Mouse (Mus musculus): Measurements from ENCODE around the gene Zdhhc16. TPM values are rescaled to one million over a fixed set of nuclear protein-coding genes. Genes with fewer than 3 reads are reported as not detected.

The Zdhhc16 gene
- polyA plus RNA-seq, 1 experiment from 2014 or later = 47.3 TPM

GRCm38 (mm10) chr19:41919471-41919870 is 13.8 kb upstream of the Zdhhc16 start:
- no peak overlapping the region for H3K27ac ChIP-seq

GRCm38 (mm10) chr19:41920412-41921067 is 12.7 kb upstream of the Zdhhc16 start:
- Histone ChIP-seq H3K9ac (no peak overlapping the region), H3K9me3 (replicated peaks) (no peaks in the 10 kb centered on the region), H3K36me3 (peaks cover 85% of the 10 kb centered on the region), H3K4me1 (no peaks in the 10 kb centered on the region), H3K4me2 (no peak overlapping the region), H3K27ac (no peak overlapping the region; the same call in 1 of the 2 replicates), H3K4me3 (no peak overlapping the region), H3K27me3 (replicated peaks) (no peaks in the 10 kb centered on the region)
- ATAC-seq = no peak
- 72% methylated on average over 5 of the region's 5 CpGs for WGBS (ENCODE audit: insufficient replicate concordance)

More at GRCm38 (mm10) chr19:41919471-41919870, 13.8 kb upstream of the Zdhhc16 start:
- no peak overlapping the region for H3K4me3 ChIP-seq
- no peaks in the 10 kb centered on the region for H3K9me3 ChIP-seq (replicated peaks)
- peaks cover 88% of the 10 kb centered on the region for H3K36me3 ChIP-seq
- WGBS (ENCODE audit: insufficient replicate concordance) = 73% methylated on average over 4 of the region's 4 CpGs
- H3K9ac ChIP-seq = no peak overlapping the region
- ATAC-seq = no peak
- H3K27me3 ChIP-seq (replicated peaks) = no peaks in the 10 kb centered on the region
- no peak overlapping the region for H3K4me2 ChIP-seq
- H3K4me1 ChIP-seq = peaks cover 9% of the 10 kb centered on the region

DNA sequence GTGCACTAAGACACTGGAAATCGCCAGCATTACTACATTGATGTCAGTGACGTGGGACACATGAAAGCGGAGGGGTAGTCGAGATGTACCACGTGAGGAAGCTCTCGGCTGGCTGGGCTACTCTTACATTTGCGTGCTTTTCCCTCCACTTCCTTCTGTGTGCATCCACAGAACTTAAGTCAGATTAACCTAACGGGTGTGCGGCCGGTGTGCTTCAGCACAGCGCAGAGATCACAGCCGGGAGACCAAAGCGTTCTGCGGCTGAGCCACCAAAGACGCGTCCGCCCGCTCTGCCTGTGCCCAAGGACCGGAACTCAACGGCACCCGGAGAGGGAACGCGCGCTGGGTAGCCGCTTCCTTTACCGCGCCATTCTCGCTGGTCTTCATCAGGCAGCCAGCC is 594 bp upstream of the Zdhhc16 start:
- peak overlapping the region; percentile 80 for H3K4me2 ChIP-seq
- H3K27ac ChIP-seq = peak overlapping the region; percentile 74
- peaks cover 24% of the 10 kb centered on the region for H3K4me1 ChIP-seq
- ATAC-seq = peak; percentile 16
- under 1% methylated on average over 28 of the region's 28 CpGs for WGBS (ENCODE audit: insufficient replicate concordance)
- H3K27me3 ChIP-seq (replicated peaks) = no peaks in the 10 kb centered on the region
- no peaks in the 10 kb centered on the region for H3K9me3 ChIP-seq (replicated peaks)
- H3K36me3 ChIP-seq = peaks cover 53% of the 10 kb centered on the region
- peak overlapping the region; percentile 93 for H3K4me3 ChIP-seq
- peak overlapping the region; percentile 84 for H3K9ac ChIP-seq

GRCm38 (mm10) chr19:41934124-41934523 is 844 bp downstream of the Zdhhc16 start:
- H3K9me3 ChIP-seq (replicated peaks) = no peaks in the 10 kb centered on the region
- peaks cover 52% of the 10 kb centered on the region for H3K36me3 ChIP-seq
- peak overlapping the region; percentile 72 for H3K27ac ChIP-seq
- no peak for ATAC-seq
- H3K4me2 ChIP-seq = peak overlapping the region; percentile 80
- no peaks in the 10 kb centered on the region for H3K27me3 ChIP-seq (replicated peaks)
- H3K4me3 ChIP-seq = peak overlapping the region; percentile 93
- H3K4me1 ChIP-seq = peaks cover 24% of the 10 kb centered on the region
- WGBS (ENCODE audit: insufficient replicate concordance) = 39% methylated on average over 6 of the region's 6 CpGs
- peak overlapping the region; percentile 84 for H3K9ac ChIP-seq

- Histone ChIP-seq H3K27me3 (replicated peaks) (no peaks in the 10 kb centered on the region), H3K27ac (no peak overlapping the region), H3K9me3 (replicated peaks) (no peaks in the 10 kb centered on the region), H3K4me1 (peaks cover 24% of the 10 kb centered on the region), H3K36me3 (peaks cover 54% of the 10 kb centered on the region), H3K9ac (no peak overlapping the region), H3K4me2 (no peak overlapping the region), H3K4me3 (no peak overlapping the region)
- WGBS (ENCODE audit: insufficient replicate concordance) = 66% methylated on average over 1 of the region's 1 CpGs
- ATAC-seq = no peak
Measured at GRCm38 (mm10) chr19:41935921-41936320, 2.6 kb downstream of the Zdhhc16 start.

- Histone ChIP-seq H3K4me2 (no peak overlapping the region), H3K9me3 (replicated peaks) (no peaks in the 10 kb centered on the region), H3K36me3 (peaks cover 75% of the 10 kb centered on the region), H3K4me1 (peaks cover 14% of the 10 kb centered on the region), H3K4me3 (no peak overlapping the region), H3K27me3 (replicated peaks) (no peaks in the 10 kb centered on the region), H3K9ac (no peak overlapping the region), H3K27ac (no peak overlapping the region)
- 76% methylated on average over 5 of the region's 5 CpGs for WGBS (ENCODE audit: insufficient replicate concordance)
- no peak for ATAC-seq
Measured at GRCm38 (mm10) chr19:41938539-41938938, 5.3 kb downstream of the Zdhhc16 start.

DNA sequence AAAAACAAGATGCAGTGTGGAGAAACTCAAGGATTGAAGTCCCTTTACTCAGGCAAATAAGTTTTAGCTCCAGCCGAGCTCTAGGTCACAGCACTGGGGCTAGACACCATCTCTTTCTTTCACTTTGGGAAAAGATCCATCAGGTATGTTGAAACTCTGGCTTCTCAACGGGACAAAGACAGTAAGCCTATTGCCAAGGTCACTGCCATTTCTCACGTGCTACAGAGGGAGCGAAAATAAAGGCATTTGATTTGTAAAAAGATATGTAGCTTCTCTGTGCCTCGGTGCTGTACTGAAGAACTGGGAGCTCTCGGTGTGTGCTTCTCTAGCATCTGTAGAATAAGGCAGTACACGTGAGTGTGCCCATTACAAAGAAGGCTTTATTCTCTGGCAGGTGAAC is 10.6 kb downstream of the Zdhhc16 start:
- WGBS (ENCODE audit: insufficient replicate concordance) = 78% methylated on average over 7 of the region's 7 CpGs
- Histone ChIP-seq H3K27ac (no peak overlapping the region), H3K4me2 (no peak overlapping the region), H3K4me3 (no peak overlapping the region), H3K9me3 (replicated peaks) (no peaks in the 10 kb centered on the region), H3K36me3 (peaks cover 98% of the 10 kb centered on the region), H3K27me3 (replicated peaks) (no peaks in the 10 kb centered on the region), H3K4me1 (no peaks in the 10 kb centered on the region), H3K9ac (no peak overlapping the region)
- ATAC-seq = no peak

DNA sequence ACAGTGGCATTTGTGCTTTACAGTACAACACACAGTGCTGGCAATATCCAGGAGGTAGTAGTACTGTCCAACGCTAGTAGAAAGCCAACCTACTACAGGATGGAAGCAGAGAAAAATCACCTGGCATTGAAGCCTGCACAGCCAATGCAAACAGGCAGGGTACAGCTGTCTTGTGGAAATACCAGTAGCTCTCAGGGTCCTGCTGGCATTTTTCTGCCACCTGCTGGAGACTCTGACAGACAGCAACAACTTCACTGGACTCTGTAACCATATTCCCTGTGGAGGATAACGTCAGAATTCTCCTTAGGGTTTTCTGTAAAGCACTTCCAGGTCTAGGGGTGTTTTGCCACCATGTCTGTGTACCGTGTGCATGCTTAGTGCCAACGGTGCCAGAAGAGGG is 19.0 kb downstream of the Zdhhc16 start:
- WGBS (ENCODE audit: insufficient replicate concordance) = 78% methylated on average over 4 of the region's 4 CpGs
- Histone ChIP-seq H3K4me2 (no peak overlapping the region), H3K27ac (no peak overlapping the region), H3K9me3 (replicated peaks) (no peaks in the 10 kb centered on the region), H3K4me1 (no peaks in the 10 kb centered on the region), H3K27me3 (replicated peaks) (no peaks in the 10 kb centered on the region), H3K4me3 (no peak overlapping the region), H3K36me3 (peaks cover 99% of the 10 kb centered on the region), H3K9ac (no peak overlapping the region)
- no peak for ATAC-seq

DNA sequence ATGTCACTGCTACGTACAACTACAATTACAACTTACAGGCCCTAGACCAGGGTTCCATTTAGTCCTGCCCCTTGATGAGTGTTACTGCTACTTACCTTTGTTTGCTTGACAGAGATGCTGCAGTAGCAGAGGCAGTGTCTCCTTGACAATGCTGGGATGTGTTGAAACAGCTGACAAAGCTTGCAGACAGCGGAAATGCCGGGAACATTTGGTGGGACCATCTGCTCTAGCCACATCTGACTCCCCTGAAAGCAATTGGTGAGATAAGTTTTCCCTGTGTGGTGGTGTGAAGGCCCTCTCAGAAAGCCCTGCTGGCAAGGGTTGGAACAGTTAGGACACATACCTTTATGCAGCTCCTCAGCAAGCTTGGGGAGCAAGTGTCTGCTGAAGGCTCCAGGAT is 20.3 kb downstream of the Zdhhc16 start:
- 82% methylated on average over 3 of the region's 3 CpGs for WGBS (ENCODE audit: insufficient replicate concordance)
- no peaks in the 10 kb centered on the region for H3K9me3 ChIP-seq (replicated peaks)
- H3K36me3 ChIP-seq = peaks cover 99% of the 10 kb centered on the region
- H3K27ac ChIP-seq = no peak overlapping the region
- H3K4me1 ChIP-seq = no peaks in the 10 kb centered on the region
- no peak overlapping the region for H3K4me3 ChIP-seq
- no peak for ATAC-seq
- H3K27me3 ChIP-seq (replicated peaks) = no peaks in the 10 kb centered on the region
- H3K9ac ChIP-seq = no peak overlapping the region
- no peak overlapping the region for H3K4me2 ChIP-seq

DNA sequence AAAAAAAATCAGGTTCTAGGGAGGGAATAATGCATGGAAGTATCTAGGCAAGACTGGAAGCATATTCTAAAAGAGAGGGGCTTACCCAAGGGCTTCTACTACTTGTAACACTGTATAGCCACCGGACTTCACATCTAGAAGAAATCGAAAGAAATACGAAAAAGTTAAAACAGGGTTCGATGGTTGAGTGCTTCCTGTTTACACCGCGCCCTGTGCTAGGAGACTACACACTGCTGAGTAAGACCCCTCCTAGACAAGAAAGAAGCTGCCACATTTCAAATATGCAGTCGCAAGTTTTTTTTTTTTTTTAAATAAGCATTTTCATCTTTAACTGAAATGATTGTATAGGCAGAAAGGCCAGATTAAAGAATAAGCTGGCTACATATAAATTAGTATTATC is 36.3 kb downstream of the Zdhhc16 start:
- 87% methylated on average over 7 of the region's 7 CpGs for WGBS (ENCODE audit: insufficient replicate concordance)
- Histone ChIP-seq H3K4me3 (no peak overlapping the region), H3K27ac (no peak overlapping the region), H3K4me1 (no peaks in the 10 kb centered on the region), H3K4me2 (no peak overlapping the region), H3K9me3 (replicated peaks) (no peaks in the 10 kb centered on the region), H3K27me3 (replicated peaks) (no peaks in the 10 kb centered on the region), H3K36me3 (peaks cover 61% of the 10 kb centered on the region), H3K9ac (no peak overlapping the region)
- no peak for ATAC-seq

- Histone ChIP-seq H3K9me3 (replicated peaks) (no peaks in the 10 kb centered on the region), H3K27ac (no peak overlapping the region), H3K4me3 (no peak overlapping the region), H3K4me1 (peaks cover 12% of the 10 kb centered on the region), H3K9ac (no peak overlapping the region), H3K27me3 (replicated peaks) (no peaks in the 10 kb centered on the region), H3K4me2 (no peak overlapping the region), H3K36me3 (peaks cover 32% of the 10 kb centered on the region)
- ATAC-seq = no peak
- 73% methylated on average over 13 of the region's 13 CpGs for WGBS (ENCODE audit: insufficient replicate concordance)
Measured at GRCm38 (mm10) chr19:41973891-41974794, 40.9 kb downstream of the Zdhhc16 start.

GRCm38 (mm10) chr19:41980422-41980818 is 47.1 kb downstream of the Zdhhc16 start:
- Histone ChIP-seq H3K4me3 (peak overlapping the region; percentile 86), H3K9ac (peak overlapping the region; percentile 83), H3K9me3 (replicated peaks) (no peaks in the 10 kb centered on the region), H3K4me2 (peak overlapping the region; percentile 99), H3K27me3 (replicated peaks) (peaks cover 25% of the 10 kb centered on the region), H3K27ac (peak overlapping the region; percentile 87), H3K4me1 (peaks cover 41% of the 10 kb centered on the region), H3K36me3 (peaks cover 12% of the 10 kb centered on the region)
- no peak for ATAC-seq
- under 1% methylated on average over 16 of the region's 16 CpGs for WGBS (ENCODE audit: insufficient replicate concordance)

Measured in liver, embryonic 12.5 days (tissue).